Mouse (Mus musculus): ENCODE measurements around the gene H2-Oa. TPM values are rescaled to one million over a fixed set of nuclear protein-coding genes. Genes with fewer than 3 reads are reported as not detected.

Gene H2-Oa
- polyA plus RNA-seq, 1 experiment from 2014 or later = not detected

DNA sequence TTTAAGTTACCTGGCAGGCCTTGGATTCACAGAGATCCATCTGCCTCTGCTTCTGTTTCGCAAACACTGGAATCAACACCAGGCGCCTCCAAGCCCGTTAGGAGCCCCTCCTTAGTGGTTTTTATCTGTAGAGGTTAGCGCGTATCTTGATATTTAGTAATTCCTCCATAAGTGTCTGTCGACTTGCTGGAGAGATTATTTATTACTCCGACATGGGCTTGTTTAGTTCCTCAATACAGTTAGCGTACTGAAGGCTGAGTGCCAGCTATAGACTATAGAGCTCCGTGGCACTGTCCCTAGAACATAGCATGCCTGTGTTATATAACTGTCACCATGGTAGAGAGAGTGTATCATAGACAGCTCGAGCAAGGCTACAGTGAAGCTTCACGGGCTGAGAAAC, 4.0 kb upstream of the H2-Oa start:
- H3K4me1 ChIP-seq = 0 out of 2 replicates have a peak, but pooled peaks cover 2% of the 10 kb centered on the region
- no peak overlapping the region for H3K27ac ChIP-seq
- H3K27me3 ChIP-seq (replicated peaks) = no peaks in the 10 kb centered on the region
- ATAC-seq (replicated peaks) = no peak
- H3K4me3 ChIP-seq = no peak overlapping the region
- no peak overlapping the region for H3K4me2 ChIP-seq
- WGBS = 89% methylated on average over 11 of the region's 11 CpGs
- H3K9ac ChIP-seq = no peak overlapping the region
- no peaks in the 10 kb centered on the region for H3K9me3 ChIP-seq
- no peaks in the 10 kb centered on the region for H3K36me3 ChIP-seq (replicated peaks)

DNA sequence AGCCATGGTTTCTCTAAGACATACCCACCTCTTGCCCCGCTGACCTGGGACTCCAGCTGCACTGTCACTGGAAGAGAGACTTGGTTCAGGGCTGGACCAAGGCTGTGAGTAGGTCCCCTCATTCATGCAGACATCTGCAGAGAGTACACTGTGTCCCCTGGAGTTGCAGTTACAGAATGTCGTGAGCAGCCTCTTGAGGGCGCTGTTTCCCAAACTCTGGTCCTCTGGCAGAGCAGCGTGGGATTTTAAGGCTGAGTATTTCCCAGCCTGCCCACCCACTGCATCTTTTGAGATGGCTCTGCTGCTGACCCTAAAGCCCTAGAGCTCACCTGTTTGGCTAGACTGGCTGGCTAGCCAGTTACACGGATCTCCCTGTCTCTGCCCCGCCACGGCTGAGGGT, 1.2 kb upstream of the H2-Oa start:
- no peaks in the 10 kb centered on the region for H3K4me1 ChIP-seq
- 52% methylated on average over 7 of the region's 7 CpGs for WGBS
- H3K4me2 ChIP-seq = no peak overlapping the region
- no peaks in the 10 kb centered on the region for H3K9me3 ChIP-seq
- no peak overlapping the region for H3K9ac ChIP-seq
- ATAC-seq (replicated peaks) = no peak
- no peak overlapping the region for H3K4me3 ChIP-seq
- H3K27me3 ChIP-seq (replicated peaks) = no peaks in the 10 kb centered on the region
- no peaks in the 10 kb centered on the region for H3K36me3 ChIP-seq (replicated peaks)
- no peak overlapping the region for H3K27ac ChIP-seq

DNA sequence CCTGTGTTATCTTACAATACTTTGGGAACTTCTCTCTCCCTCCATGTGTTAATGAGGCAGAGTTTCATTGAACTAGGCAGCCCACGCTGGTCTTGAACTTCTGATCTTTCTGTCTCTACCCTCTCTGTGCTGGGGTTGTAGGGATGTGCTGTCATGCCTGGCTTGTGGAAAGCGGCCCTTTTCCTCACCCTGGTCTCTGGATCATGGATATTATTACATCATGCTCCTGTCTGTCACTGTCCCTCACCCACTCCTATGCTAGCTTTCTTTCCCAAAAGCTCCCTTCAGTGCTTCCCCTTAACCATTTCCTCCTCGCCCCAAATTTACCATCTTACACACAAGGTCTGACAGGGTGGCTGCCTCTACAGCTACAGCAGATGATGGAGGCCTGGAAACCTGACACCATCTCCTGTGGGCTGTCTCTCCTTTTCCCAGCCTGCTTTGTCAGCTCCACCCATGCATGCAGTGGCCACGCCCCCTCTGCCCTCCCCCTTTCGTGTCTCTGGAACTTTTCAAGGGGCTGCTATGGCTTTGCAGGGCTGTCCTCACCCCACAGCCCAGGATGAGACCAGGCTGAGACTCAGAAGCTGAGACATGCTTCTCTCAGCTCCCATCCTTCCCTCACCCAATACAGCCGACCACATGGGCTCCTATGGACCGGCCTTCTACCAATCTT, 1.2 kb downstream of the H2-Oa start:
- no peak for ATAC-seq (replicated peaks)

DNA sequence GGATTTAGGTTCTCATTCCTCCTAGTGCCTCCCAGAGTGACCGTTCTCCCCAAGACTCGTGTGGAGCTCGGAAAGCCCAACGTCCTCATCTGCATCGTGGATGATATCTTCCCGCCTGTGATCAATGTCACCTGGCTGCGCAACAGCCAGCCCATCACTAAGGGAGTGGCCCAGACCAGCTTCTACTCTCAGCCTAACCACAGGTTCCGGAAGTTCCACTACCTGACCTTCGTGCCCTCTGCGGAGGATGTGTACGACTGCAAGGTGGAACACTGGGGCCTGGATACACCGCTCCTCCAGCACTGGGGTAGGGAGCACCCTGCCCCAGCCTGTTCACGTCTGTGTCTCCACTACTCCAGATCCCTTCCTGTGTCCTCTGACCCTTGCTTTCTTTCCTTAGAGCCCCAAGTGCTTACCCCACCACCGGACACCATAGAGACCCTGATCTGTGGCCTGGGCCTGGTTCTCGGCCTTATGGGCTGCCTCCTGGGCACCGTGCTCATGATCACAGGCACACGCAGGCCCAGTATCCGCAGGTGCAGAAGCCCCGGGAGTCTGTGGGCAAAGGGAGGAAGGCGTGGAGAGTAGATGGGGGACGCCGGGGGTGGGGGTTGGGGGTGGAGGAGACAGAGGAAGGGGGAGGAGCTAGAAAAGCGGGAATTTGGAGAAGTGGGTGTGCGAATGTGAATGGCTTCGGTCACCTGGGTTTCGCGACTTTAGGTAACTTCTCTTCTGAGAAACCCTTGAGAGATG, 2.3 kb downstream of the H2-Oa start:
- H3K4me1 ChIP-seq = no peaks in the 10 kb centered on the region
- WGBS = 86% methylated on average over 27 of the region's 27 CpGs
- no peak overlapping the region for H3K27ac ChIP-seq
- H3K4me3 ChIP-seq = no peak overlapping the region
- no peak overlapping the region for H3K9ac ChIP-seq
- no peak overlapping the region for H3K4me2 ChIP-seq
- no peaks in the 10 kb centered on the region for H3K27me3 ChIP-seq (replicated peaks)
- ATAC-seq (replicated peaks) = no peak
- no peaks in the 10 kb centered on the region for H3K36me3 ChIP-seq (replicated peaks)
- no peaks in the 10 kb centered on the region for H3K9me3 ChIP-seq

More for the DNA sequence above, 1.2 kb downstream of the H2-Oa start:
- Histone ChIP-seq H3K27me3 (replicated peaks) (no peaks in the 10 kb centered on the region), H3K4me2 (no peak overlapping the region), H3K4me3 (no peak overlapping the region), H3K36me3 (replicated peaks) (no peaks in the 10 kb centered on the region), H3K9ac (no peak overlapping the region), H3K4me1 (no peaks in the 10 kb centered on the region), H3K9me3 (no peaks in the 10 kb centered on the region), H3K27ac (no peak overlapping the region)
- 34% methylated on average over 7 of the region's 7 CpGs for WGBS

DNA sequence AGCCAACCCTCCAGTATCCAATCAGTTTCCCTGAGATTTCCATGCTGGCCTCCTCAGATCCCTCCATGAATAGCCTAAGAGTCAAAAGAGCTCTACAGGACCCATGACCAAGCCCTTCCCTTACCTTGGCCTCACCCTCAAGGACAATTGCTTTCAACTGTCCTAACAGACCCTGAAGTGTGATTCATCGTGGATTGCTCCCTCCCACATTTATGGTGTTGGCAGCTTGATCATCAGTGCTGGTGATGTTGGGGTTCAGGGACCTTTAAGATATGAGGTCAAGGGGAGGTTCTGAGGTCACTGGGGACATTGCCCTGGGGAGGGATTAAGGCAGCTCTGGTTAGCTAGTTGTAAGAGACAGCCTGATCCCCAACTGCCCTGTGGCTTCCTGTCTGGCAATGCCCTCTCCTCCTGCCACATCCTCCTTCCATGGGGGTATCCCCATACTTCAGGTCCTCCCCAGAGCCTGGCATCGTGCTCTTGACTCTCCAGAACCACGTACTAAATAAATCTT, 4.4 kb downstream of the H2-Oa start:
- Histone ChIP-seq H3K4me3 (no peak overlapping the region), H3K4me1 (peaks cover under 1% of the 10 kb centered on the region; the same call in 1 of the 2 replicates), H3K9ac (no peak overlapping the region), H3K9me3 (no peaks in the 10 kb centered on the region), H3K27ac (no peak overlapping the region), H3K4me2 (no peak overlapping the region), H3K36me3 (replicated peaks) (no peaks in the 10 kb centered on the region), H3K27me3 (replicated peaks) (no peaks in the 10 kb centered on the region)
- WGBS = 79% methylated on average over 3 of the region's 3 CpGs
- no peak for ATAC-seq (replicated peaks)

DNA sequence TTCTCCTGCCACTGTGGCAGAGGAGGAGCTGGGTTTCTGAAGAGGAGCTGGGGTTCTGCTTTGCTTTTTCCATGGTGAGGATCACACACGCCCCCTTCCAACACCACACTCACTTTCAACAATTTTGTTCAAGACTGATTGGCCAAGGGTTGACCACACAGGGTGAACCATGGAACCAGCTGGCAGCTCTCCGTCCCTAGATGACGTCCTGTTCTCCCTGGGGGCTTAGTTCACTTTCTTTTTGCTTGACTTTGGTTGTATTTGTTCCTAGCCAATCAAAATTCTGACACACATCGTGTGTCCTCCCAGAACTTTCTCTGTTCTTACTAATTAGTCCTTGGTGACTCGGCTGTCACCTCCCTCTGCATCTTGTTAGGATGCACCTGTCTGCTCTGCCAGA, 5.1 kb downstream of the H2-Oa start:
- no peak for ATAC-seq (replicated peaks)

DNA sequence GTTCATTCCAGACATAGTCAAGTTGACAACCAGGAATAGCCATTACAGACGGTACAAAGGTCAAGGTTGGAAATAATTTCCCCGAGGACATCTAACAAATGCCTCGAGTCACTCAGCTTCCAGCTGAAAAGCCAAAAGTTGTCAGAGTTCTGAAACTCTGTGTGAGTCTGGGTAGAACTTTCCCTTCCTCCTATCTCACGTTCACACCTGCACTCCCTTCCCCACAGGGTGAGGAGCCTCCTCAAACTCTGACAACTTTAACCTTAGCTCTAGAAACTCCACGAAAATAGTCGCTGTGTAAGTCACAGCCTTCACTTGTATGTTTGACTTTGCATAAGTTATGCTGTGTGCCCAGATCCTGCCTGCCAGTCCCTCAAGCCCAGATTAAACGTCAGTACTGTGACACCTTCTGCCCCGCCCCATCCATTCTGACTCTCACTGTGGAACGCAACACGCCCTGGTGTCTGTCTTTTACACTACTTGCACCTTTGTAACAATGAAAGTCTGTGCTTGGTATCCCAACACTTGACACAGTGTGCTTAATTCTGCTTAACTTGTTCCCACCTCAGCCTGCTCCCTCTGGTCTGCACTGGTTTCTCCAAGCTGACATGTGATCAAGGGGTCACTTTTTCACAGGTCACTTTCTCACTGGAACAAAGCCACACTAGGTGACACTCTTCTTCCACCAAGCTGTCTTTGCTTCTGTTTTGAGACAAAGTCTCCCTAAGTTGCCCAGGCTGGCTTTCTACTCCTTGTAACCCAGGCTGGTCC, 6.8 kb downstream of the H2-Oa start:
- Histone ChIP-seq H3K9me3 (no peaks in the 10 kb centered on the region), H3K4me1 (peaks cover 4% of the 10 kb centered on the region; the same call in 1 of the 2 replicates), H3K36me3 (replicated peaks) (no peaks in the 10 kb centered on the region), H3K27me3 (replicated peaks) (no peaks in the 10 kb centered on the region), H3K4me2 (no peak overlapping the region), H3K9ac (no peak overlapping the region), H3K27ac (no peak overlapping the region), H3K4me3 (no peak overlapping the region)
- no peak for ATAC-seq (replicated peaks)
- WGBS = 65% methylated on average over 10 of the region's 10 CpGs

More for the DNA sequence above, 5.1 kb downstream of the H2-Oa start:
- H3K9ac ChIP-seq = no peak overlapping the region
- WGBS = 75% methylated on average over 5 of the region's 5 CpGs
- no peak overlapping the region for H3K27ac ChIP-seq
- H3K4me1 ChIP-seq = peaks cover 4% of the 10 kb centered on the region; the same call in 1 of the 2 replicates
- no peak overlapping the region for H3K4me3 ChIP-seq
- no peaks in the 10 kb centered on the region for H3K9me3 ChIP-seq
- no peaks in the 10 kb centered on the region for H3K36me3 ChIP-seq (replicated peaks)
- no peaks in the 10 kb centered on the region for H3K27me3 ChIP-seq (replicated peaks)
- H3K4me2 ChIP-seq = no peak overlapping the region

DNA sequence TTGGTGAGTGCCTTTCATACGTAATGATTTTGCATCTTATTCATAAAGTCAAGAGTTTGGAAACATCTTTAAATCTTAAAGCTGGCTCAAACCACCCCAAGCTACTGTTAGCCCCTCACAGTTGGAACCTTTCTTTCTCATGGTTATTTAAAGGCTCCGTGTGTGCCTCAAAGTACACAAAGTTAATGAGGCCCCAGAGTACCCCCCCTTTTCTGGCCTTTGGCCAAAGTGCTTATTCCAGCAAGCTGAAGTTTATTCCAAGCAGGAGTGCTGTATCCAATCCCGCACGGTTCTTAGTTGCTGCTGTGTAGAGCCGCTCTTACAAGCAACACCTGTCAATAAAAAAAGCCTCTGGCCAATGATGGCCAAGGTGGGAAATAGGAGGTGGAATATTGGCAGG, 7.4 kb downstream of the H2-Oa start:
- Histone ChIP-seq H3K36me3 (replicated peaks) (no peaks in the 10 kb centered on the region), H3K4me2 (no peak overlapping the region), H3K27ac (no peak overlapping the region), H3K9ac (no peak overlapping the region), H3K4me3 (no peak overlapping the region), H3K27me3 (replicated peaks) (no peaks in the 10 kb centered on the region), H3K9me3 (no peaks in the 10 kb centered on the region), H3K4me1 (peaks cover 4% of the 10 kb centered on the region; the same call in 1 of the 2 replicates)
- ATAC-seq (replicated peaks) = no peak
- 50% methylated on average over 5 of the region's 5 CpGs for WGBS

DNA sequence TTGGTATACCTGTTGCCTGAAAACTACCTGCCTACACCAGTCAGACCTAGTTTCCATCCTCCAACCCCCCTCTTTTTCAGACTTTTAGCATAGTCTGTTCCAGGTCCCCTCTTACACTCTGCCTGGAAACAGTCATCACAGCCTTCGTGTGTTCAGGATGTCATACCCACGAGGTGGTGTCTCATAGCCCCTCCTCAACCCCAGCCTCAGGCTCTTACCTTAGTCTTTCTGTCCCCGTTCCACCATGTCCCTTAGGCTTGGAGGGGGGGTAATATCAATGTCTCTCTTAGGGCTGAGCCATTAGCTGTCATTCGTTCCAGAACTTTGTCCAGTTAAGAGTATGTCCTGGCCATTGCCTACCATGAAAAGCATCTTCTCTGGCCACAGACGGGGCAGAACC, 9.0 kb downstream of the H2-Oa start:
- Histone ChIP-seq H3K9ac (no peak overlapping the region), H3K4me2 (no peak overlapping the region)

DNA sequence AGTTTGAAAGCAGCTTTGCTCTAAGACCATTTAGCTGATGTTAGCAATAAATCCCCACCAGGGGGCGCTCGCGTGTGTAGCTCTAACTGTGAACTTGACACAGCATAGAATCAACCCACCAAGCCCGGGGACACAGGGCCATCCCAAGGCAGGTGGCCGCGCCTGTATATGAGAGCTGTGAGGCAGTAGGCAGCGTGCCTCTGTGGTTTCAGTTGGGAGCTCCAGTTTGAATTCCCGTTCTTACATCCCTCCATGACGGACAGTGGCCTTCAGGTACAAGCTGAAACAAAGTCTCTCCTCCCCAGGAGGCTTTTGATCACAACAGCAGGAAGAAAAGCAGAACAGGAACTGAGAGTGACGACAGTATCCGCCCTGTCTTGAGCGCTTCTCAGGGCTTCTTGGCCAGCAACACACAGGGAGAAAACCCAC, 9.5 kb downstream of the H2-Oa start:
- peak overlapping the region; percentile 41 for H3K4me2 ChIP-seq
- peak; percentile 79 for ATAC-seq (replicated peaks)
- peaks cover 4% of the 10 kb centered on the region; the same call in 1 of the 2 replicates for H3K4me1 ChIP-seq
- H3K27me3 ChIP-seq (replicated peaks) = no peaks in the 10 kb centered on the region
- no peak overlapping the region for H3K27ac ChIP-seq
- no peaks in the 10 kb centered on the region for H3K36me3 ChIP-seq (replicated peaks)
- no peaks in the 10 kb centered on the region for H3K9me3 ChIP-seq
- H3K4me3 ChIP-seq = peak overlapping the region; percentile 13; the same call in 1 of the 2 replicates
- no peak overlapping the region for H3K9ac ChIP-seq
- WGBS = 7% methylated on average over 12 of the region's 12 CpGs

More for the DNA sequence above, 9.0 kb downstream of the H2-Oa start:
- Histone ChIP-seq H3K27ac (no peak overlapping the region), H3K4me1 (peaks cover 4% of the 10 kb centered on the region; the same call in 1 of the 2 replicates), H3K4me3 (no peak overlapping the region), H3K36me3 (replicated peaks) (no peaks in the 10 kb centered on the region), H3K9me3 (no peaks in the 10 kb centered on the region), H3K27me3 (replicated peaks) (no peaks in the 10 kb centered on the region)
- ATAC-seq (replicated peaks) = peak; percentile 33; the same call in 1 of the 2 replicates
- WGBS = 31% methylated on average over 5 of the region's 5 CpGs

DNA sequence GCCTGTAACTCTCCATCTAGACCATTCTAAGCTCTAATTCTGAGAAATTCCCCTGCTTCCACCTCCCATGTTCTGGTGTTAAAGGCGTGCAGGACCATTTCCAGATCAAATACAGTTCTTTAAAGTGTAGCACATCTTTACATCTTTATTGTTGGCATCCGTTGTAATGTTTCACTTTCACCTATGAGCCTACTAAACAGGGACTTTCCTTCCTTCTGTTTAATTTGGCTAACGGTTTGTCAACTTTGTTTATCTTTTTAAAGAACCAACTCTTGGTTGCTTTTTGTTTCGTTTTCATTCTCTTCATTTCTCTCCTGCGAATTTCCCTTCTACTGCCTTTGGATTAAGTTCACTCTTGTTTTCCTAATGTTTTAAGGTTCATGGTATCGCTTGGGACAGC, 10.7 kb downstream of the H2-Oa start:
- H3K9ac ChIP-seq = no peak overlapping the region
- no peaks in the 10 kb centered on the region for H3K9me3 ChIP-seq
- no peak overlapping the region for H3K4me2 ChIP-seq
- ATAC-seq (replicated peaks) = no peak
- 85% methylated on average over 6 of the region's 6 CpGs for WGBS
- peaks cover 4% of the 10 kb centered on the region; the same call in 1 of the 2 replicates for H3K4me1 ChIP-seq
- no peak overlapping the region for H3K27ac ChIP-seq
- H3K27me3 ChIP-seq (replicated peaks) = no peaks in the 10 kb centered on the region
- H3K36me3 ChIP-seq (replicated peaks) = no peaks in the 10 kb centered on the region
- no peak overlapping the region for H3K4me3 ChIP-seq

DNA sequence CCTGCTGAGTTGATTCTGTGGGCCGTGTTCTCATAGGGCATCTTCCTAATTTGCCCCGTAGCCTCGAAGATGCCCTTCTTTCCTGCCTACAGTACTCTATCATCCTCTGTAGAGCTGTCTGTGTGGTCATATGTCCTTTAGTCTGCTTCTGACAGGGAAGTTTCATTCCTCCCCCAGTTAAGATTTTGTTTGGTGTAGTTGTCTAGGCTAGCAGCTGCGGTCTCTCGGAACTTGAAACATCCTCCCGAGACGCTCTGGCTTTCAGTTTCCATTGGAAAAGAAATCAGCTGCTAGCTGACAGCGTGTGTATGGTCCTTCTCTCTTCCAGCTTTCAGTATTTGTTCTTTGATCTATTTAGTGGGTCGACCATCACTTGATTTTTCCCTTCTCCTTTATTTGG, 12.7 kb downstream of the H2-Oa start:
- Histone ChIP-seq H3K27ac (no peak overlapping the region), H3K27me3 (replicated peaks) (no peaks in the 10 kb centered on the region), H3K9me3 (no peaks in the 10 kb centered on the region), H3K36me3 (replicated peaks) (no peaks in the 10 kb centered on the region), H3K4me2 (no peak overlapping the region), H3K9ac (no peak overlapping the region), H3K4me3 (no peak overlapping the region), H3K4me1 (peaks cover 4% of the 10 kb centered on the region; the same call in 1 of the 2 replicates)
- WGBS = 82% methylated on average over 9 of the region's 9 CpGs
- ATAC-seq (replicated peaks) = no peak

All from midbrain, embryonic 15.5 days (tissue).